Mouse (Mus musculus): ENCODE data around the gene Daam1. TPM values are rescaled to one million over a fixed set of nuclear protein-coding genes. Genes with fewer than 3 reads are reported as not detected.

Daam1 gene
- polyA plus RNA-seq, 2 experiments: 10.5 to 13.3 TPM

DNA sequence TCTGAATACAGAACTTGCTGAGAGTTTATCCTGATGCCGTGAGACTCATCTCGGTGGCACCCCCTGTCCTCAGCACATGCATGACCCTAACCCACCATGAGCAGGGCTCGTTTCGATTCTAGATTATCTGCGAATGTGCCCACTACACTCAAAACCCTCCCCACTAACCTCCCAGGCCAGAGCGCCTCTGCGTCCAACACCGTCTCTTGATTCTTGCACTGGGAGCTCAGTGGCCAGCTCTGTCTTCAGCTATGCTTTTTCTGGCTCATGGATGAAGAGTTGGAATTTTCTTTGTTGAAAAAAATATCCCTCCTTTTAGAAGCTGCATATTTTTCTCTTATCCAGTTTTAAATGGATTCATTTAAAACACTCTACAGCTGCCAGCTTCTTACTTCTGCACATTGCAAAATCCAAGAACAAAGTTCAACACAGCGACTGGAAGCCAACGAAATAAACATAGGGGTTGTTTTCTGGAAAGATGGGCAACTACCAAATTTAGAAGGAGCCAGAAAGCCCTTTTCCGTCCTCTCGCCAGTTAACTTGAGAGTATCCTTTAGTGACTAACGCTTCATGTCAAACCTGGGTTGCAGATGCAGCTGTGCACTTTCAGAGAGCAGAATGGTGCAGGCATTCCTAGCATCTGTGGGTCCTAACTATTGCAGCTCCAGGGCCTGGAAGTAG is 74.9 kb downstream of the Daam1 start:
- Histone ChIP-seq H3K4me3 (ENCODE audit: insufficient read depth in 1 of 2, low read depth in 2 of 2, low read length in 2 of 2) (no peak overlapping the region), H3K9ac (replicated peaks) (no peak overlapping the region), H3K9me3 (ENCODE audit: control insufficient read depth, low read length) (no peaks in the 10 kb centered on the region), H3K27me3 (ENCODE audit: control insufficient read depth, insufficient read depth, low read length) (no peaks in the 10 kb centered on the region), H3K4me1 (replicated peaks; ENCODE audit: control insufficient read depth in 2 of 2, insufficient read depth in 2 of 2, low read length in 1 of 2) (peaks cover 9 to 13% of the 10 kb centered on the region in 2 experiments), H3K36me3 (replicated peaks; ENCODE audit: control insufficient read depth, insufficient read depth, low read depth) (peaks cover 5% of the 10 kb centered on the region), H3K4me2 (ENCODE audit: low read depth) (no peak overlapping the region), H3K27ac (no peak overlapping the region)
- TF ChIP-seq CTCF (IDR thresholded peaks at IDR 0.05; ENCODE audit: low read depth) (no peak), EP300 (IDR thresholded peaks at IDR 0.05; ENCODE audit: low read depth) (no peak)
- DNase-seq (ENCODE audit: low read depth in 3 of 3, low spot score in 3 of 3): no peak
- ATAC-seq (ENCODE audit: insufficient read depth): no peak
- WGBS (ENCODE audit: insufficient replicate concordance): 83% methylated on average over 13 of the region's 13 CpGs

DNA sequence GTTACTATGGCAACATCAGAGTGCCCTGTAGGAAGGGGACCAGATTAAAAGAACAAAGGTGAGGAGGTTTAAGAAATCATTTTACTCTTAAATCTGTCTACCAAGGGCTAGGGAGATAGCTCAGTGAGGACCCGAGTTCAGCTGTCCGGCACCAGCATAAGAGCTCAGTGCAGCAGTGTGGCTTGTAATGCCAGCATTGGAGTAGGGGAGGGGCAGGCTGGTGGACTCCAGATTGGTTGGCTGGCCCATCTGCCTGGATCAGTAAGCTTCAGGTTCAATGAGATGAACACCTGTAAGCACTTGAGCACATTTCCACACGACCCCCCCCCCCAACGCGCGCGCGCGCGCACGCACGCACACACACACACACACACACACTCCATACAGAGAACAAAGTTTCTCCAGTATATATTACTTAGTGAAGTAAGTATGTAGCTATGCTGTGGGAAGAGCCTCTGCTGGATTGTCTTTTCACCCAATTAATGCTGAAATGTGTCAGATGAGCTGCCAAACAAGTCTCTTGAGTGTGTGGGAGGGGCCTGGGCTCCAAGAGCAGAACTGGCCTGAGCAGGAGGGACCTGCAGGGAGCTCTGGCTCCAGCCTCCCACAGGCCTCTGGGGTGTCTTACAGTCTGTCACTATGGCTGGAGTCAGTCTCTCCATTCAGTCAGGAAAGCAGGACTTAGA is 75.8 kb downstream of the Daam1 start:
- DNase-seq (ENCODE audit: low read depth in 3 of 3, low spot score in 3 of 3): no peak

DNA sequence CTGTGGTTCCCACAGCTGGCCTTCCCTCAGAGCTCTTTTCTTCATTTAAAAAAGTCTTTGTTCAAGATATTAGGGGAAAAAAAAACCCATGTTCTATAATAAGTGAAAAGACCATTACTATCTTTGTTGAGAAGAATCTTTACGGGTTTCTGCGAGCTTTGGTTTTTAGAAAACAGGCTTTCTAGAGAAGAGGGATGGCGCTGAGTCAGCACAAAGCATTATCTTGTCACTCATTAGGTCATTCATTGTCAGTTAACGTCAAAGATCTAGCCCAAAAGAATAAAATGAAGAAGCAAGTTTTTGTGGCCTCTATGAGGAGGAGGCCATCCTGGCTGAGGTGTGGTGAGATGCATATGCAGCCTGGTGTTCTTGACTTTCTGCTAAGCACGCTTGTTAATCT is 78.1 kb downstream of the Daam1 start:
- Histone ChIP-seq H3K36me3 (replicated peaks; ENCODE audit: control insufficient read depth, insufficient read depth, low read depth) (no peaks in the 10 kb centered on the region; the same call in none of the 2 replicates), H3K4me2 (ENCODE audit: low read depth) (no peak overlapping the region), H3K4me3 (ENCODE audit: insufficient read depth in 1 of 2, low read depth in 2 of 2, low read length in 2 of 2) (no peak overlapping the region), H3K27me3 (ENCODE audit: control insufficient read depth, insufficient read depth, low read length) (no peaks in the 10 kb centered on the region), H3K4me1 (replicated peaks; ENCODE audit: control insufficient read depth in 2 of 2, insufficient read depth in 2 of 2, low read length in 1 of 2) (peaks cover 6 to 12% of the 10 kb centered on the region in 2 experiments), H3K9ac (replicated peaks) (no peak overlapping the region), H3K27ac (no peak overlapping the region), H3K9me3 (ENCODE audit: control insufficient read depth, low read length) (no peaks in the 10 kb centered on the region)
- DNase-seq (ENCODE audit: low read depth in 3 of 3, low spot score in 3 of 3) (no peak), ATAC-seq (ENCODE audit: insufficient read depth) (no peak)
- TF ChIP-seq EP300 (IDR thresholded peaks at IDR 0.05; ENCODE audit: low read depth) (no peak), CTCF (IDR thresholded peaks at IDR 0.05; ENCODE audit: low read depth) (no peak)
- 70% methylated on average over 5 of the region's 5 CpGs for WGBS (ENCODE audit: insufficient replicate concordance)

More for the DNA sequence above, 75.8 kb downstream of the Daam1 start:
- no peak for ATAC-seq (ENCODE audit: insufficient read depth)
- Histone ChIP-seq H3K4me1 (replicated peaks; ENCODE audit: control insufficient read depth in 2 of 2, insufficient read depth in 2 of 2, low read length in 1 of 2) (peaks cover 9 to 13% of the 10 kb centered on the region in 2 experiments), H3K9ac (replicated peaks) (no peak overlapping the region), H3K4me2 (ENCODE audit: low read depth) (no peak overlapping the region), H3K9me3 (ENCODE audit: control insufficient read depth, low read length) (no peaks in the 10 kb centered on the region), H3K27me3 (ENCODE audit: control insufficient read depth, insufficient read depth, low read length) (no peaks in the 10 kb centered on the region), H3K4me3 (ENCODE audit: insufficient read depth in 1 of 2, low read depth in 2 of 2, low read length in 2 of 2) (no peak overlapping the region), H3K27ac (no peak overlapping the region), H3K36me3 (replicated peaks; ENCODE audit: control insufficient read depth, insufficient read depth, low read depth) (peaks cover 5% of the 10 kb centered on the region)
- 89% methylated on average over 12 of the region's 12 CpGs for WGBS (ENCODE audit: insufficient replicate concordance)
- TF ChIP-seq CTCF (IDR thresholded peaks at IDR 0.05; ENCODE audit: low read depth) (no peak), EP300 (IDR thresholded peaks at IDR 0.05; ENCODE audit: low read depth) (no peak)

DNA sequence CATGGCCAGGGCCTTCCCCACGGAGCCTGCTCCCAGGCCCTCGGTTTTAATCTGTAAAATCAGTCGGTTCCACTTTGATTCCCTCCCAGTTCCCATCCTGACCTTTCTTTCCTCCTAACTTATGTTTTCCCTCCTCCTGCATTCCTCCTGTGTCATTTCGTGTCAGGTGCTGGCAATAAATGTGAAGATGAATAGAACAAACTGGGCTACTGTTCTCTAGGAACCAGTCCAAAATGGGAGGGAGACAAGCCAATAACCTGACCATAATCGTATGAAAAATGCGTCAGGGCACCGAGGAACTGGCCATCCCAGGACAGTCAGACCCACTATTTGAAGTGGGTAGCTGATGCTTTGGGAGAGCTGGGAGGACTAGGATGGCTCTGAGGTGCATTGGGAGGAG is 79.4 kb downstream of the Daam1 start:
- Histone ChIP-seq H3K4me2 (ENCODE audit: low read depth) (no peak overlapping the region), H3K27ac (no peak overlapping the region), H3K4me1 (replicated peaks; ENCODE audit: control insufficient read depth in 2 of 2, insufficient read depth in 2 of 2, low read length in 1 of 2) (peaks cover 0 to 7% of the 10 kb centered on the region in 2 experiments; a peak in 2 of 4 replicates), H3K36me3 (replicated peaks; ENCODE audit: control insufficient read depth, insufficient read depth, low read depth) (no peaks in the 10 kb centered on the region; the same call in none of the 2 replicates), H3K9me3 (ENCODE audit: control insufficient read depth, low read length) (no peaks in the 10 kb centered on the region), H3K4me3 (ENCODE audit: insufficient read depth in 1 of 2, low read depth in 2 of 2, low read length in 2 of 2) (no peak overlapping the region), H3K9ac (replicated peaks) (no peak overlapping the region), H3K27me3 (ENCODE audit: control insufficient read depth, insufficient read depth, low read length) (no peaks in the 10 kb centered on the region)
- DNase-seq (ENCODE audit: low read depth in 3 of 3, low spot score in 3 of 3) (no peak), ATAC-seq (ENCODE audit: insufficient read depth) (no peak)
- 69% methylated on average over 7 of the region's 7 CpGs for WGBS (ENCODE audit: insufficient replicate concordance)
- TF ChIP-seq CTCF (IDR thresholded peaks at IDR 0.05; ENCODE audit: low read depth): no peak
- no peak for TF ChIP-seq EP300 (IDR thresholded peaks at IDR 0.05; ENCODE audit: low read depth)

DNA sequence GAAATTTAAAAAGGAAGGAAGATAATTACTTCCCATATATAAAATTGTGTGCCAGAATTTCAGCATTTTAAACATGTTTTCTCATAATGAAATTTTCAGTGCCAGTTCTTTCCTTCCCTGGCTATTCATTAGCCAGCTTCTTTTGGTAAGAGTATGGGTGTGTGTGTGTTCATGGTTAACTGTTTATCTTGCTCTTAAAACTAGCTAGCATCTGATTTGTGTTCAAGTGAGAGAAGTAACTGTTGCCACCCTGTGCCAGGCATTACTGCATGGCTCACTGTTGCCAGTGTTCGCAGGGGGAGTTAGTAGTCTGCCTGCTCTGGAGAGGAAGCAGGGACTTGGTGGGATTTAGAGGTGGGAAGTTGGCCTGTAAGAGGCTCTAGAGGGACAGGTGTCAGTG is 81.4 kb downstream of the Daam1 start:
- Histone ChIP-seq H3K9me3 (ENCODE audit: control insufficient read depth, low read length) (no peaks in the 10 kb centered on the region), H3K4me3 (ENCODE audit: insufficient read depth in 1 of 2, low read depth in 2 of 2, low read length in 2 of 2) (no peak overlapping the region), H3K9ac (replicated peaks) (no peak overlapping the region), H3K4me2 (ENCODE audit: low read depth) (no peak overlapping the region), H3K36me3 (replicated peaks; ENCODE audit: control insufficient read depth, insufficient read depth, low read depth) (peaks cover 9% of the 10 kb centered on the region), H3K4me1 (replicated peaks; ENCODE audit: control insufficient read depth in 2 of 2, insufficient read depth in 2 of 2, low read length in 1 of 2) (no peaks in the 10 kb centered on the region), H3K27ac (no peak overlapping the region), H3K27me3 (ENCODE audit: control insufficient read depth, insufficient read depth, low read length) (no peaks in the 10 kb centered on the region)
- no peak for ATAC-seq (ENCODE audit: insufficient read depth)
- DNase-seq (ENCODE audit: low read depth in 3 of 3, low spot score in 3 of 3): no peak
- TF ChIP-seq CTCF (IDR thresholded peaks at IDR 0.05; ENCODE audit: low read depth) (no peak), EP300 (IDR thresholded peaks at IDR 0.05; ENCODE audit: low read depth) (no peak)
- 75% methylated on average over 1 of the region's 1 CpGs for WGBS (ENCODE audit: insufficient replicate concordance)

All from liver, embryonic 14.5 days (tissue).